Mouse (Mus musculus): ENCODE measurements around the gene Sptssa.
"Not testable (repeated sequence)": the region's sequence is repeated elsewhere in the genome, so short reads cannot be mapped to it uniquely, and the experiment has no call there.

DNA sequence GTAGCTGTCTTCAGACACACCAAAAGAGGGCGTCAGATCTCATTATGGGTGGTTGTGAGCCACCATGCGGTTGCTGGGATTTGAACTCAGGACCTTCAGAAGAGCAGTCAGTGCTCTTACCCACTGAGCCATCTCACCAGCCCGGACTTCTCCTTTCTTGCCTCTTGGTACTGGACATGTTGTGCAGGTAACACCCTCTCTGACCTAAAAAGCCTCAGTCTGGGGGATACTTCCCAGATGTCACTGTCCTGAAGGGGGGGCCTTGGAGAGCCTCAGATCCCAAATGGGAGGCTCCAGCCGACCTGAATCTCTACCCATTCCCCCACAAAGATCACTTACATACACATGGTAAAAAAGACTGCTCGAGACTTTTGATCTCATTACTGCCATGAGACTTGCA is 5.1 kb upstream of the Sptssa start:
- TF ChIP-seq USF1 (IDR thresholded peaks at IDR 0.05; ENCODE audit: low read depth, low read length); CTCF (conservative IDR thresholded peaks at IDR 0.05 in 1 of 2, IDR thresholded peaks at IDR 0.05 in 1 of 2; ENCODE audit: low read depth in 2 of 2, low read length in 2 of 2); POLR2A (IDR thresholded peaks at IDR 0.05; ENCODE audit: low read depth, low read length); ZNF384 (IDR thresholded peaks at IDR 0.05; ENCODE audit: low read depth, low read length); ETS1 (conservative IDR thresholded peaks at IDR 0.05; ENCODE audit: low read depth, low read length); MAZ (IDR thresholded peaks at IDR 0.05; ENCODE audit: low read depth, low read length): not testable (repeated sequence)

Measured in CH12.LX (cell line).